Mouse (Mus musculus): ENCODE measurements around the gene Slitrk3. TPM values are rescaled to one million over a fixed set of nuclear protein-coding genes. Genes with fewer than 3 reads are reported as not detected.
A peak's percentile ranks its signal among the peaks of the same experiment; 100 is the strongest.

The Slitrk3 gene
- polyA plus RNA-seq, 1 experiment: not detected

DNA sequence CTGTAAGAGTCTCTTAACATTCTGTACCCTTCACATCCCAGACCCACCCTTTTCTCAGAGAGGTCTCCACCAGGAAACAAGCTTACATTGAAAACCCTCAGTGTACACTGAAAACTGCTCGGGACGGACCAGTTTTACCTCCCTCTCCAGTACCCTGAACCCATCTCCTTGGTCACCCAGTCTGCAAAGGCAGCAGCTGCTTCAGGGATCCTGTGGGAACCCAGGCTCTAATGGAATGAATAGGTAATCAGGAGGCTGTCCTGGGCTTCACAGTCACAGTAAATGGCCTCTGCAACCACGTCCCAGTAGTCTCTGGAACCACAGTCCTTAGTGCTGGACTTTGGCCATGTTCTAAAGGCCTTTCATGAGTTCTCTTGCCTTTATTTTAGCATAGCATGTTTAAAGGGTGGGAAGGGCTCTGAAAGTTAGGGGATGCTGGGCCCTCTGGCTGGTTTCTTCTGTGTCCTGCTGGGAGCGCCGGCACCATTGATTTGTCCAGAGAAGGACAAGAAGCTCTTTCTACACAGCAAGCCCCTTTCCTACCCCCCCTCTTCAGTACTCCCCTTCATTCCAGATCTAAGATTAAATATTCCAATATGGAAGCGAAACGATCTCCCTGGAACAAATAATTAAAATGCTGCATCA is 2.1 kb downstream of the Slitrk3 start:
- WGBS: 35% methylated on average over 7 of the region's 7 CpGs
- H3K36me3 ChIP-seq (ENCODE audit: control insufficient read depth, insufficient read depth, low read length): no peaks in the 10 kb centered on the region
- H3K27me3 ChIP-seq (replicated peaks; ENCODE audit: control insufficient read depth, insufficient read depth, low read length): peaks cover 3% of the 10 kb centered on the region
- no peaks in the 10 kb centered on the region for H3K4me1 ChIP-seq (ENCODE audit: control insufficient read depth, insufficient read depth, low read length)
- H3K27ac ChIP-seq (ENCODE audit: insufficient read depth, low read depth, low read length): no peak overlapping the region
- TF ChIP-seq CTCF (conservative IDR thresholded peaks at IDR 0.05; ENCODE audit: insufficient read depth, insufficient read length, low read depth, low read length) (no peak), POLR2A (IDR thresholded peaks at IDR 0.05; ENCODE audit: low read depth, low read length) (no peak)
- no peak for DNase-seq
- H3K4me3 ChIP-seq (ENCODE audit: insufficient read depth, low read depth, low read length): no peak overlapping the region

GRCm38 (mm10) chr3:73053451-73053931 is 4.1 kb downstream of the Slitrk3 start:
- DNase-seq: no peak

DNA sequence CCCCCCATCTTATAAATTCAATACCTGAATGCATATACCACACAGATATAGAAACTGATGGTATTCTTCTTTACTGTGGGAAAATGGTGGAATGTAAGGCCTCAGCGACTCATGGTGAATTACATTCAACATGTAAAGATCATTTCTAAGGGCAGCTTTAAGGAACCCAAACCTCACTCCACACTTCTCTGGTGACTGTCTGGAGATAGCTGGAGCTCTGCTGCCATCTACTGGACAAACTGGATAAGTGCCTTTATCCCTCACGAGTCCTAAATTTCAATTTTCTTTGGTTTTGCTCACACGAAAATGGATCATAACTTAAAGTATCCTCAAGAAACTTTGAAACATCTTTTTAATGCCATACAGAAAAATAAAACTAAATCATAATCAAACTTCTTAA is 11.4 kb downstream of the Slitrk3 start:
- Histone ChIP-seq H3K27ac (ENCODE audit: insufficient read depth, low read depth, low read length) (no peak overlapping the region), H3K4me3 (ENCODE audit: insufficient read depth, low read depth, low read length) (no peak overlapping the region), H3K36me3 (ENCODE audit: control insufficient read depth, insufficient read depth, low read length) (no peaks in the 10 kb centered on the region), H3K4me1 (ENCODE audit: control insufficient read depth, insufficient read depth, low read length) (no peaks in the 10 kb centered on the region), H3K27me3 (replicated peaks; ENCODE audit: control insufficient read depth, insufficient read depth, low read length) (no peaks in the 10 kb centered on the region)
- WGBS: 0% methylated on average over 3 of the region's 3 CpGs
- TF ChIP-seq CTCF (conservative IDR thresholded peaks at IDR 0.05; ENCODE audit: insufficient read depth, insufficient read length, low read depth, low read length) (peak; percentile 73), POLR2A (IDR thresholded peaks at IDR 0.05; ENCODE audit: low read depth, low read length) (no peak)
- DNase-seq: peak; percentile 28

More at GRCm38 (mm10) chr3:73053451-73053931, 4.1 kb downstream of the Slitrk3 start:
- H3K4me3 ChIP-seq (ENCODE audit: insufficient read depth, low read depth, low read length): peak overlapping the region; percentile 15; the same call in 1 of the 2 replicates
- no peak for TF ChIP-seq CTCF (conservative IDR thresholded peaks at IDR 0.05; ENCODE audit: insufficient read depth, insufficient read length, low read depth, low read length)
- TF ChIP-seq POLR2A (IDR thresholded peaks at IDR 0.05; ENCODE audit: low read depth, low read length): no peak
- 1% methylated on average over 26 of the region's 26 CpGs for WGBS
- no peaks in the 10 kb centered on the region for H3K4me1 ChIP-seq (ENCODE audit: control insufficient read depth, insufficient read depth, low read length)
- no peak overlapping the region for H3K27ac ChIP-seq (ENCODE audit: insufficient read depth, low read depth, low read length)
- no peaks in the 10 kb centered on the region for H3K36me3 ChIP-seq (ENCODE audit: control insufficient read depth, insufficient read depth, low read length)
- H3K27me3 ChIP-seq (replicated peaks; ENCODE audit: control insufficient read depth, insufficient read depth, low read length): peaks cover 3% of the 10 kb centered on the region

GRCm38 (mm10) chr3:73042256-73042655 is 15.3 kb downstream of the Slitrk3 start:
- no peaks in the 10 kb centered on the region for H3K4me1 ChIP-seq (ENCODE audit: control insufficient read depth, insufficient read depth, low read length)
- H3K36me3 ChIP-seq (ENCODE audit: control insufficient read depth, insufficient read depth, low read length): no peaks in the 10 kb centered on the region
- no peaks in the 10 kb centered on the region for H3K27me3 ChIP-seq (replicated peaks; ENCODE audit: control insufficient read depth, insufficient read depth, low read length)
- TF ChIP-seq CTCF (conservative IDR thresholded peaks at IDR 0.05; ENCODE audit: insufficient read depth, insufficient read length, low read depth, low read length): no peak
- no peak for TF ChIP-seq POLR2A (IDR thresholded peaks at IDR 0.05; ENCODE audit: low read depth, low read length)
- DNase-seq: no peak
- no peak overlapping the region for H3K27ac ChIP-seq (ENCODE audit: insufficient read depth, low read depth, low read length)
- H3K4me3 ChIP-seq (ENCODE audit: insufficient read depth, low read depth, low read length): no peak overlapping the region

- DNase-seq: no peak
- Histone ChIP-seq H3K4me1 (ENCODE audit: control insufficient read depth, insufficient read depth, low read length) (no peaks in the 10 kb centered on the region), H3K27ac (ENCODE audit: insufficient read depth, low read depth, low read length) (no peak overlapping the region), H3K4me3 (ENCODE audit: insufficient read depth, low read depth, low read length) (no peak overlapping the region), H3K27me3 (replicated peaks; ENCODE audit: control insufficient read depth, insufficient read depth, low read length) (no peaks in the 10 kb centered on the region), H3K36me3 (ENCODE audit: control insufficient read depth, insufficient read depth, low read length) (no peaks in the 10 kb centered on the region)
- no peak for TF ChIP-seq POLR2A (IDR thresholded peaks at IDR 0.05; ENCODE audit: low read depth, low read length)
- no peak for TF ChIP-seq CTCF (conservative IDR thresholded peaks at IDR 0.05; ENCODE audit: insufficient read depth, insufficient read length, low read depth, low read length)
- 14% methylated on average over 6 of the region's 6 CpGs for WGBS
Observed at GRCm38 (mm10) chr3:73006045-73006444, 51.6 kb downstream of the Slitrk3 start.

GRCm38 (mm10) chr3:73002933-73003696 is 54.5 kb downstream of the Slitrk3 start:
- no peak for DNase-seq
- TF ChIP-seq POLR2A (IDR thresholded peaks at IDR 0.05; ENCODE audit: low read depth, low read length): no peak
- no peak for TF ChIP-seq CTCF (conservative IDR thresholded peaks at IDR 0.05; ENCODE audit: insufficient read depth, insufficient read length, low read depth, low read length)
- Histone ChIP-seq H3K27me3 (replicated peaks; ENCODE audit: control insufficient read depth, insufficient read depth, low read length) (no peaks in the 10 kb centered on the region), H3K27ac (ENCODE audit: insufficient read depth, low read depth, low read length) (no peak overlapping the region), H3K4me3 (ENCODE audit: insufficient read depth, low read depth, low read length) (no peak overlapping the region), H3K36me3 (ENCODE audit: control insufficient read depth, insufficient read depth, low read length) (no peaks in the 10 kb centered on the region), H3K4me1 (ENCODE audit: control insufficient read depth, insufficient read depth, low read length) (no peaks in the 10 kb centered on the region)
- WGBS: 91% methylated on average over 4 of the region's 4 CpGs

DNA sequence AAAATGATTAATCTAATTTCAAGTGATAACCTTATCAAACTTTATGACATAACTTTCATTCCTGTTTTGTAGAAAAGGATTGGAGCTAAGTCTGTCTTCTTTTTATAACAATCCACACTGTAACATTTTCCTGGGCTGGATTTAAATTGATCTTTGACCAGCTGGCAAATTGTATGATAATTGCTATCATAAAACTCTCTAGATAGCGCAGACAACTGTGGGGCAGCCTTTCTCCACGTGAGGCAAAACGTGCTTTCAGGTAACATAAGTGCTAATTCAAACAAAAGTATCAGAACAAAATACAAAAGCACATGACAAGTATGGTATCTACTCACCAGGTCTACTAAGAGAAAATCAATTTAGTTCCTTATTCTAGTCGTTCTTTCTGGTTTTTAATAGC is 60.1 kb downstream of the Slitrk3 start:
- no peak for TF ChIP-seq POLR2A (IDR thresholded peaks at IDR 0.05; ENCODE audit: low read depth, low read length)
- TF ChIP-seq CTCF (conservative IDR thresholded peaks at IDR 0.05; ENCODE audit: insufficient read depth, insufficient read length, low read depth, low read length): no peak
- DNase-seq: no peak
- WGBS: 45% methylated on average over 4 of the region's 4 CpGs
- no peak overlapping the region for H3K27ac ChIP-seq (ENCODE audit: insufficient read depth, low read depth, low read length)
- H3K27me3 ChIP-seq (replicated peaks; ENCODE audit: control insufficient read depth, insufficient read depth, low read length): no peaks in the 10 kb centered on the region
- no peaks in the 10 kb centered on the region for H3K36me3 ChIP-seq (ENCODE audit: control insufficient read depth, insufficient read depth, low read length)
- H3K4me1 ChIP-seq (ENCODE audit: control insufficient read depth, insufficient read depth, low read length): no peaks in the 10 kb centered on the region
- H3K4me3 ChIP-seq (ENCODE audit: insufficient read depth, low read depth, low read length): no peak overlapping the region

Other genes with a start within 250 kb of the Slitrk3 start
- not detected in 2 replicates for gene Sis, start 89.9 kb downstream of the Slitrk3 start, polyA plus RNA-seq (2012; rRNA removed)